Mouse (Mus musculus) myocyte (in vitro differentiated cells): ENCODE measurements around the gene Fmnl3.

Experiments
- CEBPB ChIP-seq: IDR thresholded peaks from 2 replicates; pipeline ENCODE4 v1.6.1; 2011; ENCODE audit warnings: mild to moderate bottlenecking, moderate library complexity; ENCODE audit not compliant: poor library complexity, insufficient read depth, severe bottlenecking
- E2F4 ChIP-seq: IDR thresholded peaks from one replicate; pipeline ENCODE4 v1.6.1; 2011; ENCODE audit warnings: mild to moderate bottlenecking, control low read depth, moderate library complexity; ENCODE audit not compliant: insufficient read depth
- POLR2A ChIP-seq: IDR thresholded peaks from one replicate; pipeline ENCODE4 v1.6.1; 2011; ENCODE audit warnings: low read depth, mild to moderate bottlenecking, control low read depth, moderate library complexity; ENCODE audit not compliant: insufficient read length

DNA sequence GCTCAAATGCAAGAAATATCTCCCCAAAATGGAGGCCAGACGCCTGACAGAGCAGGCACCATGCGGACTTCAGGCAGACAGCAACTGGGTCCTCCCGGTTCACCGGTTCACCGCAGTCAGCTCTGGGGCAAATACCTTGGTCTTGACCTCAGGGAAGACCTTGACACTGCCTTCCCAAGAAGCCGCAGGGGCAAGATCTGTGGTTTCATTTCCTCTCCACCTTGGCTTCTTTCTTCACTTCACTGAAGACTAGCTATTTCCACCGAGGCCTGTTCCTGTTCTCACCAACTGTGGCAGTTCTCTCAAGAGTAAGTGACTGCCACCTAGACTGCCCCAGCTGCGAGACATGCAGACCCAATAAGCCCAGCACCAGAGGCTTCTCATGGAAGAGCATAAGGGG lies 5.4 kb downstream of the Fmnl3 start:
- no peak for TF ChIP-seq CEBPB
- no peak for TF ChIP-seq POLR2A
- no peak for TF ChIP-seq E2F4
